Mouse (Mus musculus) heart, embryonic 10.5 days (tissue): Measurements from ENCODE around the gene Per1. TPM values are rescaled to one million over a fixed set of nuclear protein-coding genes. Genes with fewer than 3 reads are reported as not detected.
"Not testable (repeated sequence)": the region's sequence is repeated elsewhere in the genome, so short reads cannot be mapped to it uniquely, and the experiment has no call there.

Source experiments
- DNase-seq: peaks from one replicate; pipeline ENCODE4 v3.0.0-alpha.2; 2017; ENCODE audit warnings: low spot score
- H3K27ac ChIP-seq: fragments of 300-500 bp; sonication (generic); 2 replicates; pipeline ENCODE4 v1.5.1; 2016; ENCODE audit warnings: mild to moderate bottlenecking
- H3K27me3 ChIP-seq: fragments of 300-500 bp; sonication (generic); 2 replicates; pipeline ENCODE4 v1.6.1; 2016; ENCODE audit warnings: mild to moderate bottlenecking; ENCODE audit not compliant: poor library complexity, insufficient read depth, severe bottlenecking
- H3K36me3 ChIP-seq: fragments of 300-500 bp; sonication (generic); 2 replicates; pipeline ENCODE4 v1.6.1; 2016; ENCODE audit warnings: mild to moderate bottlenecking, moderate library complexity
- H3K4me1 ChIP-seq: fragments of 300-500 bp; sonication (generic); 2 replicates; pipeline ENCODE4 v1.6.1; 2016; ENCODE audit warnings: mild to moderate bottlenecking
- H3K4me3 ChIP-seq: fragments of 300-500 bp; sonication (generic); 2 replicates; pipeline ENCODE4 v1.5.1; 2016; ENCODE audit warnings: mild to moderate bottlenecking, moderate library complexity
- H3K9me3 ChIP-seq: fragments of 300-500 bp; sonication (generic); 2 replicates; pipeline ENCODE4 v1.6.1; 2016; ENCODE audit warnings: mild to moderate bottlenecking, moderate library complexity
- WGBS: fragments of 180-500 bp; shearing (Covaris S2); methylation state at CpG from one replicate; pipeline ENCODE4 v1.1.7; 2016; 5-methylcytosine and 5-hydroxymethylcytosine counted together
- polyA plus RNA-seq: library from polyadenylated mRNA; unstranded; fragments of >200 nt; fragmentation: Nextera tagmentation; extraction: Ambion mirVana; gene quantifications from 2 replicates; pipeline ENCODE4 v1.2.1, GENCODE M21; 2016

The Per1 gene
- polyA plus RNA-seq, 1 experiment from 2014 or later: 8.8 TPM

- Histone ChIP-seq H3K27me3 (no peaks in the 10 kb centered on the region), H3K4me1 (peaks cover 61% of the 10 kb centered on the region), H3K27ac (no peak overlapping the region), H3K9me3 (no peaks in the 10 kb centered on the region), H3K4me3 (no peak overlapping the region; the same call in 1 of the 2 replicates), H3K36me3 (peaks cover 38% of the 10 kb centered on the region)
- 63% methylated on average over 7 of the region's 7 CpGs for WGBS
- DNase-seq: no peak
Observed at GRCm38 (mm10) chr11:69091566-69092385, 3.2 kb upstream of the Per1 start.

GRCm38 (mm10) chr11:69092386-69092751 is 2.6 kb upstream of the Per1 start:
- Histone ChIP-seq H3K27me3 (no peaks in the 10 kb centered on the region), H3K36me3 (peaks cover 38% of the 10 kb centered on the region), H3K27ac (no peak overlapping the region), H3K4me1 (peaks cover 61% of the 10 kb centered on the region), H3K4me3 (peak overlapping the region; percentile 18; the same call in 1 of the 2 replicates), H3K9me3 (no peaks in the 10 kb centered on the region)
- DNase-seq: peak; percentile 91
- WGBS: 3% methylated on average over 3 of the region's 3 CpGs

- WGBS: 89% methylated on average over 4 of the region's 4 CpGs
- peaks cover 38% of the 10 kb centered on the region for H3K36me3 ChIP-seq
- no peaks in the 10 kb centered on the region for H3K27me3 ChIP-seq
- H3K27ac ChIP-seq: no peak overlapping the region
- 0 out of 2 replicates have a peak overlapping the region, but pooled peaks have one; percentile 18 for H3K4me3 ChIP-seq
- H3K4me1 ChIP-seq: peaks cover 61% of the 10 kb centered on the region
- no peaks in the 10 kb centered on the region for H3K9me3 ChIP-seq
- no peak for DNase-seq
Observed at GRCm38 (mm10) chr11:69092871-69093270, 2.1 kb upstream of the Per1 start.

- Histone ChIP-seq H3K36me3 (peaks cover 35% of the 10 kb centered on the region), H3K27ac (peak overlapping the region; percentile 90; the same call in 1 of the 2 replicates), H3K4me1 (peaks cover 63% of the 10 kb centered on the region), H3K4me3 (peak overlapping the region; percentile 73)
- H3K27me3 ChIP-seq, H3K9me3 ChIP-seq, DNase-seq: not testable (repeated sequence)
- 83% methylated on average over 7 of the region's 7 CpGs for WGBS
Observed at GRCm38 (mm10) chr11:69093856-69094255, 1.2 kb upstream of the Per1 start.

GRCm38 (mm10) chr11:69095511-69096231 is 654 bp downstream of the Per1 start:
- no peaks in the 10 kb centered on the region for H3K27me3 ChIP-seq
- no peak for DNase-seq
- H3K4me3 ChIP-seq: peak overlapping the region; percentile 73
- no peaks in the 10 kb centered on the region for H3K9me3 ChIP-seq
- peaks cover 25% of the 10 kb centered on the region for H3K36me3 ChIP-seq
- H3K4me1 ChIP-seq: peaks cover 62% of the 10 kb centered on the region
- 2% methylated on average over 27 of the region's 27 CpGs for WGBS
- peak overlapping the region; percentile 90 for H3K27ac ChIP-seq

GRCm38 (mm10) chr11:69096360-69096986 is 1.5 kb downstream of the Per1 start:
- H3K4me1 ChIP-seq: peaks cover 63% of the 10 kb centered on the region
- 12% methylated on average over 7 of the region's 9 CpGs for WGBS

GRCm38 (mm10) chr11:69096987-69097900 is 2.2 kb downstream of the Per1 start:
- Histone ChIP-seq H3K27me3 (no peaks in the 10 kb centered on the region), H3K4me3 (peak overlapping the region; percentile 73), H3K4me1 (peaks cover 56% of the 10 kb centered on the region), H3K36me3 (peaks cover 26% of the 10 kb centered on the region), H3K27ac (peak overlapping the region; percentile 90), H3K9me3 (no peaks in the 10 kb centered on the region)
- 2% methylated on average over 29 of the region's 29 CpGs for WGBS
- peak; percentile 98 for DNase-seq

More at GRCm38 (mm10) chr11:69096360-69096986, 1.5 kb downstream of the Per1 start:
- Histone ChIP-seq H3K27me3 (no peaks in the 10 kb centered on the region), H3K4me3 (peak overlapping the region; percentile 73), H3K36me3 (peaks cover 25% of the 10 kb centered on the region), H3K9me3 (no peaks in the 10 kb centered on the region), H3K27ac (peak overlapping the region; percentile 90)
- DNase-seq: no peak

GRCm38 (mm10) chr11:69098039-69098761 is 3.2 kb downstream of the Per1 start:
- Histone ChIP-seq H3K27me3 (no peaks in the 10 kb centered on the region), H3K9me3 (no peaks in the 10 kb centered on the region), H3K4me1 (peaks cover 56% of the 10 kb centered on the region), H3K27ac (peak overlapping the region; percentile 90), H3K4me3 (peak overlapping the region; percentile 73), H3K36me3 (peaks cover 28% of the 10 kb centered on the region)
- no peak for DNase-seq
- 27% methylated on average over 8 of the region's 8 CpGs for WGBS

GRCm38 (mm10) chr11:69098762-69099091 is 3.7 kb downstream of the Per1 start:
- WGBS: under 1% methylated on average over 19 of the region's 19 CpGs
- Histone ChIP-seq H3K36me3 (peaks cover 34% of the 10 kb centered on the region), H3K9me3 (no peaks in the 10 kb centered on the region), H3K4me3 (peak overlapping the region; percentile 73), H3K27me3 (no peaks in the 10 kb centered on the region), H3K27ac (peak overlapping the region; percentile 90), H3K4me1 (peaks cover 56% of the 10 kb centered on the region)
- peak; percentile 98 for DNase-seq

GRCm38 (mm10) chr11:69099177-69099914 is 4.3 kb downstream of the Per1 start:
- H3K9me3 ChIP-seq: no peaks in the 10 kb centered on the region
- H3K4me3 ChIP-seq: peak overlapping the region; percentile 73
- H3K27ac ChIP-seq: peak overlapping the region; percentile 90
- peaks cover 56% of the 10 kb centered on the region for H3K4me1 ChIP-seq
- no peak for DNase-seq
- peaks cover 40% of the 10 kb centered on the region for H3K36me3 ChIP-seq
- WGBS: 2% methylated on average over 22 of the region's 22 CpGs
- no peaks in the 10 kb centered on the region for H3K27me3 ChIP-seq

GRCm38 (mm10) chr11:69099915-69100345 is 4.9 kb downstream of the Per1 start:
- WGBS: under 1% methylated on average over 23 of the region's 23 CpGs

More at GRCm38 (mm10) chr11:69099915-69100345, 4.9 kb downstream of the Per1 start:
- DNase-seq: peak; percentile 96
- Histone ChIP-seq H3K4me1 (peaks cover 56% of the 10 kb centered on the region), H3K36me3 (peaks cover 46% of the 10 kb centered on the region), H3K9me3 (no peaks in the 10 kb centered on the region), H3K4me3 (peak overlapping the region; percentile 73), H3K27ac (peak overlapping the region; percentile 90), H3K27me3 (no peaks in the 10 kb centered on the region)
